Mouse (Mus musculus) cerebellum, adult 2 months (tissue): ENCODE results near the gene Rassf3. TPM values are rescaled to one million over a fixed set of nuclear protein-coding genes. Genes with fewer than 3 reads are reported as not detected.

ENCODE experiments used
- DNase-seq, 2 experiments: peaks; one replicate each; pipeline ENCODE4 v3.0.0; 2021
- H3K27ac ChIP-seq: fragments of 200-500 bp; 2 replicates; pipeline ENCODE4 v1.5.1; 2012; ENCODE audit warnings: low read length, control low read depth, inconsistent platforms; ENCODE audit not compliant: insufficient read depth
- H3K27me3 ChIP-seq: fragments of 200-500 bp; 2 replicates; pipeline ENCODE4 v1.6.1; 2012; ENCODE audit warnings: inconsistent platforms, mild to moderate bottlenecking, low read length, moderate library complexity; ENCODE audit not compliant: control insufficient read depth, insufficient read depth
- H3K4me1 ChIP-seq: fragments of 200-500 bp; 2 replicates; pipeline ENCODE4 v1.6.1; 2011; ENCODE audit warnings: low read length; ENCODE audit not compliant: control insufficient read depth, insufficient read depth
- H3K4me3 ChIP-seq: fragments of 200-500 bp; replicated peaks from 2 replicates; pipeline ENCODE3; 2011; ENCODE audit warnings: mild to moderate bottlenecking, low read depth, low read length, control low read depth; ENCODE audit not compliant: insufficient read depth
- CTCF ChIP-seq: fragments of 200-500 bp; IDR thresholded peaks from 2 replicates; pipeline ENCODE4 v1.5.1; 2011; ENCODE audit warnings: low read depth, mild to moderate bottlenecking, control low read depth, low read length, moderate library complexity, borderline replicate concordance; ENCODE audit not compliant: insufficient read depth
- POLR2A ChIP-seq: fragments of 200-500 bp; IDR thresholded peaks from 2 replicates; pipeline ENCODE4 v1.6.1; 2011; ENCODE audit warnings: low read length, control low read depth, borderline replicate concordance; ENCODE audit not compliant: insufficient read depth
- WGBS: fragments of 180-500 bp; shearing (Covaris S2); methylation state at CpG from one replicate; pipeline ENCODE4 v1.1.7; 2018; 5-methylcytosine and 5-hydroxymethylcytosine counted together
- polyA plus RNA-seq: library from polyadenylated mRNA; depleted of rRNA; stranded (reverse); fragments of >200 nt; gene quantifications from 2 replicates; pipeline ENCODE4 v1.2.3, GENCODE M21; 2012

The Rassf3 gene
- polyA plus RNA-seq, 1 experiment = 17.8 TPM

DNA sequence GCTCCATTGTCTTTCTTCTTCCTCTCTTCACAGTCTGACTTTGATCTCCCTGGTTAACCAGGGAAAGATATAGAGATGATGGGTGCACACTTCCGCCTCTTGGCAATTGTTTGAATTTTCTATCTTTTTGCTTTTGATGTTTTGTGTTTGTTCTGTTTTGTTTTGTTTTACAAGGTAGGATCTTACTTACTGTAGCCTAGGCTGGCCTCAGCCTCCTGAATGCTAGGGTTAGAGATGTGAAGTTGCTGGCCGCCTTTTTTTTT is 17.9 kb upstream of the Rassf3 start:
- H3K4me1 ChIP-seq = no peaks in the 10 kb centered on the region
- no peaks in the 10 kb centered on the region for H3K27me3 ChIP-seq
- H3K4me3 ChIP-seq = no peak overlapping the region
- no peak overlapping the region for H3K27ac ChIP-seq
- WGBS = 89% methylated on average over 2 of the region's 2 CpGs
- no peak for TF ChIP-seq CTCF
- no peak for TF ChIP-seq POLR2A
- DNase-seq = no peak

- no peak for DNase-seq
- no peak overlapping the region for H3K27ac ChIP-seq
- no peaks in the 10 kb centered on the region for H3K27me3 ChIP-seq
- TF ChIP-seq POLR2A (no peak), CTCF (no peak)
- no peaks in the 10 kb centered on the region for H3K4me1 ChIP-seq
- 87% methylated on average over 9 of the region's 9 CpGs for WGBS
- no peak overlapping the region for H3K4me3 ChIP-seq
These were observed 17.4 kb upstream of the Rassf3 start for GRCm38 (mm10) chr10:121493374-121494162.

DNA sequence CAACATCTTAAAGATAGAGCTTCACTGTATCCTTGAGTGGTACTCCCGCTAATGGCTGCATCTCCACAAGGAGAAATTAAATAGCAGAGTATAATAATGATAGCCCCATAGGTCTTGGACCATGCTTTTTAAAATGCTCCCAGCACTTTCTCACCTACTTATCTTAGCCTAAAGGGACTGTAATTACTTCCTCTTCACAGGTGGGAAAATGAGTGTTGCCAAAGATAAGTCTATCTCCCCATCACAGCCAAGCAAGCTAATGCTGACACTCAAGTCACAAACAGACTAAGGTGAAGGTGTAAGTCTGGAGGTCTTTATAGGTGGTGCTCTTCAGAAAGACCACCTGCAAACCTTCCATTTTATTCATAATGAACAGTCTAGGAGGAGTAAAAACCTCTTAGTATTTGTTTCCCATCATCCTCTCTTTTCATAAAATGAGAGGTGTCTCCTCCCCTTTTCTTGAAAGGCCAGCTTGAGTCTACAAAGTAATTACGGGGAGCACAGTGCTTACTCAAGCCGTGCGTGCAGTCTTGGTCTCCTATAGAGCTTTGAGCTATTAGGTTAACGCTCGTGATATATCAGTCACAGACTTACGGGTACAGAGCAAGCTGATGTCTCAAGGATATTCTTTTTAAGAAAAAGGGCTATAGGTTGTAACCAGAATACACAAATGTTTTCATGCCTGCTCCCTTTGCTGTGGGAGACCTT is 16.6 kb upstream of the Rassf3 start:
- DNase-seq = no peak
- no peak for TF ChIP-seq CTCF
- no peak for TF ChIP-seq POLR2A
- Histone ChIP-seq H3K4me1 (no peaks in the 10 kb centered on the region), H3K27ac (no peak overlapping the region), H3K4me3 (no peak overlapping the region), H3K27me3 (no peaks in the 10 kb centered on the region)
- 90% methylated on average over 7 of the region's 7 CpGs for WGBS

DNA sequence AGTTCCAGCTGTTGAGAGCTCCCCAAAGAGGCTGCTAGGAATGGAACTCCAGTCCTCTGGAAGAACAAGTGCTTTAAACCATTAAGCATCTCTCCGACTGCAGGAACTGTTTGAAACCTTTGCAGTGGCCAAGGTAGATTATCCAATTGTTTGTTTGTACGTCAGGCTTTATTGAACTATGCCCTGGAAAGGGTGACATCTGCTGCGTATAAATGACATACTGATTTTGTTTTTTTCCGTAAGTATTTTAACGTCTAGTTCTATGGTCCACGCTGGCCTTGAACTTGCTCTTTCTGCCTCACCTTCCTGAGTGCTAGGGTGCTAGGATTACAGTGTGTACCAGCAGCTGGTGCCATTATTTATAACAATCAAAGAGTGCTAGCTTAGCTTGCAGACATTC is 13.8 kb upstream of the Rassf3 start:
- no peak overlapping the region for H3K4me3 ChIP-seq
- H3K27me3 ChIP-seq = no peaks in the 10 kb centered on the region
- H3K27ac ChIP-seq = no peak overlapping the region
- WGBS = 94% methylated on average over 6 of the region's 6 CpGs
- DNase-seq = no peak
- no peak for TF ChIP-seq POLR2A
- TF ChIP-seq CTCF = no peak
- no peaks in the 10 kb centered on the region for H3K4me1 ChIP-seq

DNA sequence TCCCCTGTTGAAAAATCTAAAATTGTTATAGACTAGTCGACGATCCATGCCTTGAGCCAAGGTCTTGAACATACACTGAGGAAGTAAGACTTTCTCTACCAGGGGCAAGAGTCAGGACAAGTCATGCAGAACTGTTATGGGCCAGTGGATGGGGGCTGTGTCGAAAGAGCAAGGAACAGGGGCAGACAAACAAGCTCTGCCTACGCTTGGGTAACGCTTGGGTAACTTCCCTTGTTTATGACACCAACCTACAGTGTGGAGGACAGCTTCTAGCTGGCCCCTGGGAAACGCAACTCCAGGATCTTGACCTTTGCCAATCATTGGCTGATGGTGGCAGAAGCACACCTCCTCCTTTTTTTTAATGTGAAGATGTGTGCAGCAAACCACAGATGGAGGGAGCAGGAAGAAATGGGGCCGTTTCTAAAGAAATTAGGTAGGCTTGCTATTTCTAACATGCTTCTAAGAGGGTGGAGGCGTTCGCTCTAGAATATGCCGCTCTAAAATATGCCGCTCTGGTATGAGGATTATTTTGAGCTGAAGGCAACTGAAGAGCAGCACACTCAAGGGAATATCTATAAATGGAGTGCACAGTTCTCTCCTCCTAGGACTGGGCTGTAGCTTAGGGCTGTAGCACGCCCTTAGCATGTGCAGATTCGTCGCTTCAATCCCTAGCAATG is 12.6 kb upstream of the Rassf3 start:
- TF ChIP-seq POLR2A = no peak
- no peak for TF ChIP-seq CTCF
- H3K4me3 ChIP-seq = no peak overlapping the region
- no peak for DNase-seq
- H3K4me1 ChIP-seq = no peaks in the 10 kb centered on the region
- no peaks in the 10 kb centered on the region for H3K27me3 ChIP-seq
- WGBS = 77% methylated on average over 14 of the region's 14 CpGs
- H3K27ac ChIP-seq = no peak overlapping the region

GRCm38 (mm10) chr10:121487716-121488115 is 11.6 kb upstream of the Rassf3 start:
- TF ChIP-seq CTCF = no peak
- no peak overlapping the region for H3K4me3 ChIP-seq
- no peaks in the 10 kb centered on the region for H3K27me3 ChIP-seq
- no peak for DNase-seq
- H3K27ac ChIP-seq = no peak overlapping the region
- WGBS = 64% methylated on average over 4 of the region's 4 CpGs
- H3K4me1 ChIP-seq = no peaks in the 10 kb centered on the region

GRCm38 (mm10) chr10:121486350-121486749 is 10.2 kb upstream of the Rassf3 start:
- 93% methylated on average over 9 of the region's 9 CpGs for WGBS

DNA sequence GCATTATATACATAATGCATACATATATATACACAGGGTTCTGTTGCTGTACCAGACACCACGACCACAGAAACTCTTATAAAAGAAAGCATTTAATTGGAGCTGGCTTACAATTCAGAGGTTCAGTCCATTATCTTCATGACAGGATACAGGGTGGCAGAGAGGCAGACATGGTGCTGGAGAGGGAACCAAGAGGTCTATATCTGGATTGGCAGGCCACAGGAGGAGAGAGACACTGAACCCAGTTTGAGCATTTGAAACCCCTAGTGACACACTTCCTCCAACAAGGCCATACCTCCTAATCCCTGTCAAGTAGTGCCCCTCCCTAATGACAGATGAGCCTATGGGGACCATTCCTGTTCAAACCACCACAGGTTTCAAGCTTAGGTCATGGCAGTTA is 7.2 kb upstream of the Rassf3 start:
- Histone ChIP-seq H3K4me1 (no peaks in the 10 kb centered on the region), H3K27me3 (no peaks in the 10 kb centered on the region), H3K4me3 (no peak overlapping the region), H3K27ac (no peak overlapping the region)
- DNase-seq = no peak
- TF ChIP-seq CTCF (no peak), POLR2A (no peak)
- WGBS = 68% methylated on average over 1 of the region's 1 CpGs

More at GRCm38 (mm10) chr10:121486350-121486749, 10.2 kb upstream of the Rassf3 start:
- TF ChIP-seq CTCF (no peak), POLR2A (no peak)
- DNase-seq = no peak
- H3K27ac ChIP-seq = no peak overlapping the region
- H3K27me3 ChIP-seq = no peaks in the 10 kb centered on the region
- no peak overlapping the region for H3K4me3 ChIP-seq
- H3K4me1 ChIP-seq = no peaks in the 10 kb centered on the region
